Mouse (Mus musculus) adrenal gland, postnatal 36 days (tissue): ENCODE measurements around the gene Gatad2b. TPM values are rescaled to one million over a fixed set of nuclear protein-coding genes. Genes with fewer than 3 reads are reported as not detected.
"Not testable (repeated sequence)": the region's sequence is repeated elsewhere in the genome, so short reads cannot be mapped to it uniquely, and the experiment has no call there.

Experiments
- DNase-seq, 2 experiments: peaks; one replicate each; pipeline ENCODE4 v3.0.0; 2021; ENCODE audit warnings: mixed read lengths in 1 of 2
- total RNA-seq, 2 experiments: library from RNA; stranded (reverse); gene quantifications; 2 replicates each; pipeline ENCODE4 v1.2.3; 2021

Gene Gatad2b
- total RNA-seq, 2 experiments from 2014 or later, result 62.2 to 66.2 TPM

DNA sequence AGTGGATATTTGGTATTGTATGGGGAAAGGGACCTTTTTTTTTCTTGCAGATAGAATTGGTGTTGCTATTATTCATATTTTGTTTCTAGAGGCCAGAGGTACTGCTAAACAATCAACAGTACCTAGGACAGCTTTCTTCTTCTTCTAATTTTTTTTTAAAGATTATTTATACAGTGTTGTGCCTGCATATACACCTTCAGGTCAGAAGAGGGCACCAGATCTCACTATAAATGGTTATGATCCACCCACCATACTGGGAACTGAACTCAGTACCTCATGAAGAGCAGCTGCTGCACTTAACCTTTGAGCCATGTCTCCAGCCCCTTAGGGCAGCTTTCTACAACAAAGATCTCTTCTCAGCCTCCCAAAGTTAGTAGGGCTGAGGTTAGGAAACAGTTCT lies 20.4 kb downstream of the Gatad2b start:
- no peak for DNase-seq

DNA sequence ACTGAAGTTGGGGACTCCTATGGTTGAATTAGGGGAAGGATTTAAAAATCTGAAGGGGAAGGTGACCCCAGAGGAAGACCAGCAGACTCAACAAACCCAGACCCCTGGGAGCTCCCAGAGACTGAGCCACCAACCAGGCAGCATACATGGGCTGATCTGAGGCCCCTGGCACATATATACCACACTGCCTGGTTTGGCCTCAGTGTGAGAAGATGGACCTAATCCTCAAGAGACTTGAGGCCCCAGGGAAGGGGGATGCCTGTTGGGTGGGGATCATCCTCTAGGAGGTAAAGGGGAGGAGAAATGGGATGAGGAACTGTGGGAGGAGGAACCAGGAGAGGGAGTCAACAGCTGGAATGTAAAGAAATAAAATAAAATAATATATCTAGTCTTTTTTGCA lies 21.3 kb downstream of the Gatad2b start:
- DNase-seq, result no peak

DNA sequence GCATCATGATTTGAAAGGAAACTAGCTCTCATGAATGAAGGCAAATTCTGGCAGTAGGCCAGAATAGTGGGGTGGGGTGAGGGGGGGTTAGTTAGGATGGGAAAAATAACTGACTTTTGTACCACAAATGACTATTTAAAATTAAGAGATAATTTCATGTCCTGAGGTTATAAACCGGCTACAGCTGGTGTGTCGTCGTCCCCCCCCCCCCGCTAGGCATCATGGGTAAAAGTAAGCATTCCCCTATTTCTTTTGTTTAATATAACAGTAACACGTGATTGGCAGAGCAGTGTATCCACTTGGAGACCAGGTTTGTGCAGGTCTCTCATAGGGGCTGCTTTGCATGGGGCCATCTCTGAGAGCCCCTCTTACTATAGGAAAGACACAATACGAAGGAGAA lies 29.3 kb downstream of the Gatad2b start:
- DNase-seq, result no peak

DNA sequence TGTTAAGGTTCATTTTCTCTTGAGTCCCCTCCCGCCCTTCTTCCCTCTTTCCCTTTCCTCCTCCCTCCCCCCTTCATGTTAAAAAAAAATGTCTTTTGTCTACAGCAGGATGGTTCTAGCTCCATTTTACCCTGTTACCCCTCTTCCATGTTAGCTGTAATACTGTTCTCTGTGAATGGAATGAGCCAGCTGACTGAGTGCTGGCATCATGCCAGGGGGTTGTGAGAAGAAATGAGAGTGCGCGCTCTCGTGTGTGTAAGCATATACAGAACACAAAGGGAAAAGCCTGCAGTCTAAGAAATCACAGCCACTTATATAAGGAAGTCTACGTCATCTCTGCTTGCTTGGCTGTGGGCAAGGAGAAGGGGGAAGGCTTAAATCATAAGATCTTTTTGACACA lies 30.1 kb downstream of the Gatad2b start:
- DNase-seq, result peak; percentile 80 to 86

DNA sequence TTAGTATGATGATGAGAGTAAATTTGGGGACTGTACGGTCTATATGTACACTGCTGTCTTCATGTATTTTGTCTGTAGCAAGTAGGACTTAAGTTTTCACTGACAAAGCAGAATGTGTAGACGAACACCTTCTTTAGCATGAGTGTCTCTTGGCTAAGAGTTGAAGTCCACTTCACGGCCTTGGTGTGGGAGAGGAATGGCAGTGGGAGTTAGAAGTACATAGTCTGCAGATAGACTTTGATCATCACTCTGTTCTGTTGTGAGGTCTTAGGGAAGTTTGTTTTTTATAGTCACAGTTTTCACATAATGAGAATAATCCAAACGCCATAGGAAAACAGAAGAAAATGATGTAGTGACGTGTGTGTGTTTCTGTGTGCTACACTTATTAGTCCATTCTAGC lies 39.5 kb downstream of the Gatad2b start:
- no peak for DNase-seq

DNA sequence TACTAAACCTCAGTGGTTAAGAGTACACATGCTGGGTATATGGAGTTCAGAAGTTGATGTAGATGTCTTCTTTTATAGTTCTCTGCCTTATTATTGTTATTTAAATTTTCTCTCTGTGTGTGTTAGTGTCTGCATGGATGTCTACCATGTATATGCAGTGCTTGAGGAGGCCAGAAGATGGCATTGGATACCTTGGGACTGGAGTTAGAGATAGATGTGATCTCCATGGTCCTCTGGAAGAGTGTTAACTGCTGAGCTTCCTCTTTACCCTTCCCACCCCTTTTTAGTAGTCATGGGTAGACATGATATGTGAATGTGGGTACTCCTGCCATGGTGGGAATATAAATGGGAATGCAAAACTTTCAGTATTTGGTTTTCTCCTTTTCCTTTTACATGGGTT lies 42.5 kb downstream of the Gatad2b start:
- no peak for DNase-seq

DNA sequence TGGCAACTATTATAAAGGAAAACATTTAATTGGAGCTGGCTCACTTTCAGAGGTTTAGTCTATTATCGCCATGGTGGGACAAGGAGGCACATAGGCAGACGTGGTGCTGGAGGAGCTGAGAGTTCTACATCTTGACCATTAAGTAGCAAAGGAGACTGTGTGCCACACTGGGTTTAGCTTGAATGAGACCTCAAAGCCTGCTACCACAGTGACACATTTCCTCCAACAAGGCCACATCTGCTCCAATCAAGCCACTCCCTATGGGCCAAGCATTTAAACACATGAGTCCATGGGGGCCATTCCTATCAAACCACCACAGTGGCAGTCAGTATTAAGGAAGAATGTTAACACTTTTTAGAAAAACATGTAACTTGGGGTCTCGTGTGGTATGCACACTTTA lies 45.2 kb downstream of the Gatad2b start:
- DNase-seq, result no peak

DNA sequence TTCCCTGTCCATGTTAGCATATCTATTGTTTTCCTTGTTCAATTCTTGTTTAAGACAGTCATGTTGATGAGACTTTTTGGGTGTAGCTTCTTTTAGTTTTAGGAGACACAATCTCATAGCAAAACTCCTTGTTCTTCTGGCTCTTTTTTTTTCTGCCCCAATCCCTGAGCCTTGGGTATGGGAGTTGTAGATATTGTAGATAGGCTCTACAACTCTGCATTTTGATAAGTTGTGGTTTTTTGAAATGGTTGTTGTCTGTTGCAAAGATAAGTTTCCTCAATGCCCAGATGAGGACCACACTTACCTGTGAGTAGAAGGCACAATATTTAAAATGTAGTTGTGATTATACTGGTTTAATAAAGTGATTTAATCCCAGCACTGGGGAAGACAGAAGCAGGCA lies 47.2 kb downstream of the Gatad2b start:
- no peak for DNase-seq

DNA sequence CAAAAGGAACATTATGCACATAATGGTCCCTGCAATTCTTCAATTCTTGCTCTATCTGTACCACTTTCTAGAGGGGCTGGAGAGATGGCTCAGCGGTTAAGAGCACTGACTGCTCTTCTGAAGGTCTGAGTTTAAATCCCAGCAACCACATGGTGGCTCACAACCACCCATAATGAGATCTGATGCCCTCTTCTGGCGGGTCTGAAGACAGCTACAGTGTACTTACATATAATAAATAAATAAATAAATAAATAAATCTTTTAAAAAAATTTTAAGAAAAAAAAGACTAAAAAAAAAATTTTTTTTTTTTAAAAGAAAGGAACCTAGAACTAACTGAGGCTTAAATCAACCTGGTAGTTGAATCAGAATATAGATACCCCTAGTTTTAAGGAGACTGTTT lies 49.9 kb downstream of the Gatad2b start:
- DNase-seq, result not testable (repeated sequence)

DNA sequence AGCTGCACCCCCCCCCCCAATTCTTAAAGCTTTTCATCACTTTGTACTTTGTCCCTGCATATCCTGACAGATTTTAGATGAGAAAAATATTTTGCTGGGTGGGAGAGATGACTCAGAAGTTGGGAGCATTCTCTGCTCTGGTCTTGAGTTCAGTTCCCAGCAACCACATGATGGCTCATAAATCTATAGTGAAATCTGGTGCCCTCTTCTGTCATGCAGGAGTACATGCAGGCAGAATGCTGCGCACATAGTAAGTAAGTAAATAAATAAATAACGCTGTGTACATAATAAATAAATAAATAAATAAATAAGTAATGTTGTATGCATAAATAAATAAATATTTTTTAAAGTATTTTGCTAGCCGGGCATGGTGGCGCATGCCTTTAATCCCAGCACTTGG lies 54.9 kb downstream of the Gatad2b start:
- no peak for DNase-seq

DNA sequence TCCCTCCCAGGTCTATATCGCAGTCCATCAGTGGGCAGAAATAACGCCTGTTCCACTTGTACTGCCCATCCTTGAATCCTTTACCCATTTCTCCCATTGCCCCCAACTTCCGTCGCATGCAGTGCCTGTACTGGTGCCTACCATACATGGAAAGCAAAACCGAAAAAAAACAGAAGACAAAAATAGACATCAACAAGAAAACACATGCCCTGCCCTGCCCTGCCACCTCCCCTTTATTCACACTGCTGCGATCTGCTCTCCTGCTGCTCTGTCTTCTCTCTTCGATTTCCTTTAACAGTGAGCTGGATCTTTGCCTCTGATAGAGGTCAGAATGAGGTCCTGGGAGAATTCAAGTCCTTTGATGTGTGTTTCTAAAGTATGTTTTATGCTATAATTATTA lies 65.0 kb downstream of the Gatad2b start:
- no peak for DNase-seq

DNA sequence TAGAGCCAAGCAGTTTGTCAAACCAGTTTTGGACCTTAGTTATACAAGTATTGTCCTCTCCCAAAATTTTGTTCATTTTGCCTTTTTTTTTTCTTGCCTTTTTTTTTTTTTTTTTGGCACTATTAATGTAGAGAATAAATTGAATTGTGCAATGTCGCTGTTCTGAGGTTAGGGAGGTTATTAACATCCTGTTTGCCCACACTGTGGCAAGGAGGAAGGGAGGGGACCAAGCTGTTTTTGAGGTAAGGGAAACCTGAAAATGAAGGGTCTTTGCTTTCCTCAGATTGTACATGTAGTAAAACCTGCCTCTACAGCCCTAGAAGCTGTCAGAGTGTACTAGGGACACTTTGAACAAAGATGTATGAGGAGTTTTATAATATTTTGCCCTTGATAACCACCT lies 66.3 kb downstream of the Gatad2b start:
- no peak for DNase-seq

DNA sequence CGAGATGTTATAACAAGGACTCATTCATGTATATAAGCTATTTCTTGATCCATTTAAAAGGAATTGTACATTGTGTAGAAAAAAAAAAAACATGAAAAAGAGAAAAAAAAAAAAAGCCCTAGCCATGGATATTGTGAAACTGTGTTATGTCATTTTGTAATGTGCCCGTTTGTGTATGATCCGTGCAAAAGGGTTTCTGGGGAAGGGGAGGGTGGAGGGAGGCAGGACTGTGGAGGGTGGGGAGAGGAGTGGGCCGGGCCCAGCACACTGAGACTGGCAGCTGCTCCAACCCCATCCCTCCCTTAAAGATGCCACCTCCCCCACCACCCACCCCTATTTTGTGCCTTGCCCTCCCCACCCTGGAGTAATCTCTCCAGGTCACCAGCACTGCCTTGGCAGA lies 68.5 kb downstream of the Gatad2b start:
- DNase-seq, result no peak

DNA sequence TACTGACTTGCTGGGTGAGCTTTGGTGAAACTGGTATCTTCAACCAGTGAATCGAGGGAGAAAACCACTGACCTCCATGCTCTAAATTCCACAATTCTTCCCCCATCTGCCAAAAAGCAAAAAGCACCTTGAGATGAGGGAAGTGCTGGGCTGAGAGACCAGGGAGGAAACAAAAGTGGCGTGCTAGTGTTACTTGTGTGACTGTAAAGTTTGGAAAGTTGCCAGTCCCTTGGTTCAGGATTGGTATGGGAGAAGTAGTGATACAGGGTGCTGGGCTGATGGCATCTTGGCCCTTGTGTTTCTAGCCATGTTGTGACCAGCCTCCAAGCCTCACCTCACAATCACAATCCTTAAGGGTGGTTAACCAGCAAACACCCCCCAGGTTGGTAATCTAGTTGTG lies 69.4 kb downstream of the Gatad2b start:
- DNase-seq, result no peak

DNA sequence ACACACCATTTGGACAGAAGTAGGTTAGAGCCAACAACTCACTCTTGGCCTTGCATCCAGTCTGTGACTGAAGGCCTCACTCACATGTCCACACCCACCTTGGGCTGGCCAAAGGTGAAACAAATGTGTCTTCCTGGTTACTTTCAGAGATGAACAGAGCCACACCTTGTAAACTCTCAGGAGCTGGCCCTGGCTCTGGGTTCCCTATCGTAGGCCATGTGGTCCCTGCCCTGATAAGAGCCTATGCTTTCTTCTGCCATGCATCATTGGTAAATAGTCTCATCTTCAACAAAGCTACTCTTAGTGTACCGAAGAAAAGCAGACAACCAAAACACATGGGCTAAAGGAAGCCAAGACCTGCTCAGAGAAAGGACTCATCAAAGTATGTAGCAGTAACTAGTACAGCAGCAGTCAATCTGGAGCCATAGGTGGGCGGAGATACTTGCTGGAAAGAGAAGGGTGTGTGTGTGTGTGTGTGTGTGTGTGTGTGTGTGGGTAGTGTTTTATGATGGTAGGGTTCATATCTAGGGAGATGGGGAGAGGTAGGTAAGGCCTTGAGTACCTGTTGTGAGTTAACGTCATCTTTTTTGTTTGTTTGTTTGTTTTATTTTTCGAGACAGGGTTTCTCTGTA lies 74.1 kb downstream of the Gatad2b start:
- no peak for DNase-seq

DNA sequence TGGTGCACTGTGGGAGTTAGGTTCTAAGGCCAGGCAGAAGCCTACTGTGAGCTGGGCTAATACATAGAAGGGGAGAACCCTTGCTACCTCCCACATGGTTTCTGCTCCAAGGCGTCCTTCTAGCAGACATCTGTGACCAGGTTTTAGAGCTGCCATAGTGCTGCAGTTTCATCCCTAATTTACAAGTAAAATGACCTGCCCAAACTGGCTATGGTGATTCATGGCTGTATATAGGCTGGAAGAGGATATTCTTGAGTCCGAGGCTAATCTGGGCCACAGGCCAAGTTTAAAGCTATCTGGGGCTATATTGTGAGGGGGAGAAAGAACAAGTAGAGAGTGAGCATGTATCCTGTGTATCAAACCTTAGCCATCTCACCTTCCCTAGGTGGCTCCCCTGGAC lies 76.1 kb downstream of the Gatad2b start:
- DNase-seq, result no peak

DNA sequence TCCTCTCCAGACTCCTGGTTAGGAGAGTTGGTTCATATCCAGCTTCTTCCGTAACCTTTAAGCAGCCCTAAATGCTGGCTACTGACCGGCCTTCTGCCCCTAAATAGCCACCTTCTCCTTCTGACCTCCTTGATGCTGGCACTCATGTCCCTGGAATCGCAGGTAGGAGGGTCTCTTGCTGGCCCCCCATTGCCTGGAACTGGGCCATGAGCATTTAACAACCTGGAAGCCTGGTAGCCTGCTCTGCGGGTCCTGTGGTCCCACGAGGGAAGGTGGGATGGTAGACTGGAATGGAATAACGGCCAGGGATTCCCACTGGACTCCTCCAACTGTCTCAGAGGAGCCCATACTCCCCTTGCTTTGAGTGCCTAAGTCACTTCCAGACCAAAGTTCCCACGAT lies 78.9 kb downstream of the Gatad2b start:
- no peak for DNase-seq

DNA sequence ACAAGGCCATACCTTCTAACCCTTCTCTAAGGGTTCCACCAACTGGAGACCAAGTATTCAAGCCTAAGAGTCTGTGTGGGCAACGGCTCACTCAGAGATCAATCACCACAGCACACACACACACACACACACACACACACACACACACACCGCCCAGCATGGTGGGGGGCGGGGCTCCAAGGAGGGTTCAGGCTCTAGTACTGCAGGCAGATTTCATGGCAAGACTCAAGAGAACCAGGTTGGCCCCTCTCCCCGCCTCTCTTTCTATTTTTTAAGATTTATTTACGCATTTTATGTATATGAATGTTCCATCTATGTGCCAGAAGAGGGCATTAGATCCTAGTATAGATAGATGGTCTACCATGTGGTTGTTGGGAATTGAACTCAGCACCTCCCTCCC lies 79.8 kb downstream of the Gatad2b start:
- peak in 1 of 2 experiments; percentile 42 for DNase-seq

DNA sequence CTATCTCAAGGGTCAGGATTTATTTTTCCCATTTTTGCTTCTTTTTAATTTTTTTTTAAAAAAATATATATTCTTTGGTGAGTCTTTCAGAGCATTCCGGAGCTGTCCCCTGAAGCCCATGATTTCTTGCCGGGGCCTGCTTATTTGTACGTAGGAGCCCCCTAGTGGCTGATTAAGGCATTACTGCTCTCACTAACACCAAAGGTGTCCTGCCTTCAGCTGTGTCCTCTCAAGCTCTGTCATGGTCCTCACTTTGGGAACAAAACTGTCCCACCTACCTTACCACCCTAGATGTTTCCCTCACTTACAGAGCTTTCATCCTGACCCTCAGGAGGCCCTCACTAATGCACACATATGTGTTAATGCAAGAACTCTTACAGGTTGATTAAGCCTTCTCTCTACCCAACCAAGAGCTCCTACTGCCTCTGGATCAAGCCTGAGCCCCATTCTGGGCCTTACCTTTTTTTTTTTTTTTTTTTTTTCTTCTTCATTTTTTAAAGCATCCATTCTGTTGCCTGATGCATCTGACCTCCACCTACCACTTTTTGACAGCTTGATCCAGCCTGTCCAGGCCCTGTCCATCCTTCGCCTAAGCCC lies 80.6 kb downstream of the Gatad2b start:
- DNase-seq, result peak; percentile 70 to 87

DNA sequence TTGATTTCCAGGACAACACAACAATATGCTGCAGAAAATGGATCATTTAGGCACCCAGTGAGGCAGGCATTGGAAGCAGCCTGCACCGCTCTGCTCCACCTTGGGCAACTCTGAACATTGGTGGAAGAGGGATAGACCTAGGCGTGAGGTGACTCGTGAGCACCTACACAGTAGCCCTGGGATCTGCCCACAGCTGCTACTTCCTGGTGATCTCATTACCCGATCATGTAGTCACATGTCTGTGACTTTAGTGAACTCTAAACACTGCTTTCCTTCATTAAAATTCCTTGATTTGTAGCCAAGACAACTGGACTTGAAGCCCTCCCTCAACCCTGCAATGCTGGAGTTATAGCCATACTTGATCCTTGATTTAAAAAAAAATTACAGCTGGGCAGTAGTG lies 81.4 kb downstream of the Gatad2b start:
- no peak for DNase-seq

DNA sequence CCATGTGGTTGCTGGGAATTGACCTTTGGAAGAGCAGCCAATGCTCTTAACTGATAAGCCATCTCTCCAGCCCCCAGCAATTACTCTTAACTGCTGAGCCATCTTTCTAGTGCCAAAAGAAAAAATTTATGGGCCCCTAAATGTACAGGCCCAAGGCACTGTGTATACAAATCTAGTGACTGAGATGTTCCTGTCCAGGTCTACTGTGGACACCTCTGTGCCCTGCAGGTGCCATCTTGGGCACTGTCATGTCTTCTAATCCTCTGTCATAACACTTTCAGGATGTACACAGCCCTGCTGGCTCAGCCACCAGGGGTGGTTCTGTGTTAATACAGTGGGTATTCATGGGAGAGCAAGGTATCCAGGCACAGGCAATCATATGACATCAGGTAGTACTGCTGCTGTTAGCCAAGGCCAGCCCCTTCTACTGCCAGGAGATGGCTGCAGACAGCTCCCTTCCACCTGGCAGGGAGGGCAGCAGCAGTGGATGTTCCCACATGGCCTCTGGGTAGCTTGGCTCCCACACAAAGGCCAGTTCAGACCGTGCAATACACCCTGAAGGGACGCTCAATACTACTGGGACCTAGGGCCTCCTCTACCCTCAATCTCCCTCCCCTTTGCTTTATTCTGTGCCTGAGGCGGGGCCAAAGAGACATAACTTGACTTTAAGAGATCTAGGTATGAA lies 82.7 kb downstream of the Gatad2b start:
- no peak for DNase-seq

DNA sequence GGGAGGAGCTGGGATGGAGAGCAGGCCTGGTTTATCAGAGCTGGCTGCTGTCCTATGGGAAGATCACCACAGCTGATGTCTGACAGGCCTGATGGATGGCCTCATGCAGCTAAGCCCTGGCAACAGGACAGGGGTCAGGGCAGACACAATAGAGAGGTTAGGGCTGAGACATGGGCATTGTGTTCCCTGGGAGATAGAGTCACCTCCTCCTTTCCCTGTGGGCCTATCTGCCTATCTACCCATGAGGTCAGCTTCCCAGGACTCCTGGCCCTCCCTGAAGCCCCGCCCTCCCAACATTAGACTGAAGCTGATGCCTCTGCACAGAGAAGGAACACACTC lies 83.2 kb downstream of the Gatad2b start:
- DNase-seq, result peak; percentile 41 to 68

DNA sequence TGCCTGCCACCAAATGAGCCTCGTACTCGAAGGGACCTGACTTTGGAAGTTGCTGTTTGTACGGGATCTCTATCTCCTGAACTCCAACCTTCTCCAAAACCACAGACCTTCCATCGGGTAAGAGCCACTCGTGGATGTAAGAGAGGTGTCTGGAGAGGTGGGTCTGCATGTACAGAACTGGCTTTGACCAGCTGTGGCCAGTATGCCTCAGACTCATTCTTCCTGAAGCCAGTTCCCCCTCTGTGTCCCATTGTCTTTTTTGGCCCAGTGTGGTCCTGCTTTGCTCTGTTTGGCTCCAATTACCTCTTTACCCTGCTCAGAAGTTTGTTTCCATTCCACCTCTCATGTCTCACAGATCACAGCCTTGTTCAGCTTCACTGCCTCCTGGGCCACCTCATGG lies 85.5 kb downstream of the Gatad2b start:
- no peak for DNase-seq

DNA sequence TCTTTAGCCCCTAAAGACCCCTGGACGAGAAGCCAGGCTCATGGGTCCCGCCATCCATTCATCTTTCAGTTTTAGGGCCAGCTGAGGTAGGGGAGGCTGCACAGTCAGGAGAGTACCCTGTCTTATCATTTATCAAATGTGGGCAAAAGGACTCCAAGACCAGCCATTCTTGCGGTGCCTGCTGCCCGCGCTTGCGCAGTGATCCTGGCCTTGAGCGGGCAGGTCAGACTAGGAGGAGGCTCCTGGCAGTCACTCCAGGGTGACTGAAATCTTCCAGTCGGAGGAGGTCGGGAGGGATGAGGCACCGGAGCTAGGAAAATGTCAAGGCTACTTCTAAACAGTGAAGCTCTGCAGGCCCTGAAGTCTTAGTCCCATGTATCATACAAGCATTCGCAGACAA lies 88.7 kb downstream of the Gatad2b start:
- peak; percentile 89 to 90 for DNase-seq
